Mouse (Mus musculus) layer of hippocampus, adult 11-12 months (tissue): ENCODE results near the gene Dnajc17.

Source experiments
- DNase-seq: peaks from one replicate; pipeline ENCODE4 v3.0.0; 2022; ENCODE audit warnings: low spot score

Gene Dnajc17

GRCm38 (mm10) chr2:119161247-119161646 is 47.3 kb downstream of the Dnajc17 start:
- DNase-seq: no peak

- no peak for DNase-seq
These were observed 50.8 kb downstream of the Dnajc17 start for GRCm38 (mm10) chr2:119157836-119158235.

GRCm38 (mm10) chr2:119156681-119157572 is 51.7 kb downstream of the Dnajc17 start, which contains the start of gene Rmdn3:
Gene Rmdn3 (minus strand): TSS chr2:119157034.
- peak; percentile 98 for DNase-seq

GRCm38 (mm10) chr2:119156081-119156680 is 52.4 kb downstream of the Dnajc17 start:
- DNase-seq: no peak

GRCm38 (mm10) chr2:119155388-119155787 is 53.2 kb downstream of the Dnajc17 start:
- no peak for DNase-seq

GRCm38 (mm10) chr2:119154683-119155082 is 53.9 kb downstream of the Dnajc17 start:
- DNase-seq: no peak

GRCm38 (mm10) chr2:119152255-119152654 is 56.3 kb downstream of the Dnajc17 start:
- no peak for DNase-seq

- DNase-seq: no peak
These were observed 60.8 kb downstream of the Dnajc17 start for GRCm38 (mm10) chr2:119147775-119148174.

- no peak for DNase-seq
These were observed 61.4 kb downstream of the Dnajc17 start for GRCm38 (mm10) chr2:119147160-119147678.

GRCm38 (mm10) chr2:119146435-119146834 is 62.2 kb downstream of the Dnajc17 start:
- no peak for DNase-seq

GRCm38 (mm10) chr2:119145199-119145598 is 63.4 kb downstream of the Dnajc17 start:
- no peak for DNase-seq

- no peak for DNase-seq
These were observed 72.2 kb downstream of the Dnajc17 start for GRCm38 (mm10) chr2:119136346-119136898.
